Mouse (Mus musculus): ENCODE data around the gene Olfr1283. TPM values are rescaled to one million over a fixed set of nuclear protein-coding genes. Genes with fewer than 3 reads are reported as not detected.

Gene Olfr1283
- not detected in 2 replicates for polyA plus RNA-seq (2012; rRNA removed; ENCODE audit: low replicate concordance)

GRCm38 (mm10) chr2:111366490-111366889 lies at the start of gene Olfr1283:
Olfr1283 (plus strand) TSS chr2:111366790.

GRCm38 (mm10) chr2:111326220-111326619 lies 40.4 kb upstream of the Olfr1283 start, which contains the start of gene Olfr1281:
Olfr1281 (plus strand) TSS chr2:111326520.

GRCm38 (mm10) chr2:111335976-111336375 lies 30.6 kb upstream of the Olfr1283 start, which contains the start of gene Olfr1282:
Olfr1282 (minus strand) TSS chr2:111336076.

GRCm38 (mm10) chr2:111375222-111375621 lies 8.6 kb downstream of the Olfr1283 start, which contains the start of gene Olfr1284:
Olfr1284 (plus strand) TSS chr2:111375522.

Other genes with a start within 250 kb of the Olfr1283 start
- not detected in 2 replicates for gene Gm15130, start 213.9 kb upstream of the Olfr1283 start, polyA plus RNA-seq (2012; rRNA removed; ENCODE audit: low replicate concordance)
- not detected in 2 replicates for gene 4930430A15Rik, start 137.2 kb upstream of the Olfr1283 start, polyA plus RNA-seq (2012; rRNA removed; ENCODE audit: low replicate concordance)
- not detected in 2 replicates for gene Olfr1275, start 131.5 kb upstream of the Olfr1283 start, polyA plus RNA-seq (2012; rRNA removed; ENCODE audit: low replicate concordance)
- gene Olfr1276, start 112.3 kb upstream of the Olfr1283 start, polyA plus RNA-seq (2012; rRNA removed; ENCODE audit: low replicate concordance): not detected in 2 replicates
- gene Olfr1277, start 92.7 kb upstream of the Olfr1283 start, polyA plus RNA-seq (2012; rRNA removed; ENCODE audit: low replicate concordance): not detected in 2 replicates
- gene Olfr1278, start 76.7 kb upstream of the Olfr1283 start, polyA plus RNA-seq (2012; rRNA removed; ENCODE audit: low replicate concordance): not detected in 2 replicates
- gene Olfr1279, start 66.2 kb upstream of the Olfr1283 start, polyA plus RNA-seq (2012; rRNA removed; ENCODE audit: low replicate concordance): not detected in 2 replicates
- not detected in 2 replicates for gene Olfr1280, start 52.8 kb upstream of the Olfr1283 start, polyA plus RNA-seq (2012; rRNA removed; ENCODE audit: low replicate concordance)
- gene Olfr1281, start 40.3 kb upstream of the Olfr1283 start, polyA plus RNA-seq (2012; rRNA removed; ENCODE audit: low replicate concordance): not detected in 2 replicates
- gene Olfr1282, start 30.7 kb upstream of the Olfr1283 start, polyA plus RNA-seq (2012; rRNA removed; ENCODE audit: low replicate concordance): not detected in 2 replicates
- gene Olfr1284, start 8.7 kb downstream of the Olfr1283 start, polyA plus RNA-seq (2012; rRNA removed; ENCODE audit: low replicate concordance): not detected in 2 replicates
- not detected in 2 replicates for gene Olfr1286, start 56.3 kb downstream of the Olfr1283 start, polyA plus RNA-seq (2012; rRNA removed; ENCODE audit: low replicate concordance)
- gene Olfr1287, start 82.4 kb downstream of the Olfr1283 start, polyA plus RNA-seq (2012; rRNA removed; ENCODE audit: low replicate concordance): not detected in 2 replicates
- not detected in 2 replicates for gene Olfr1288, start 107.3 kb downstream of the Olfr1283 start, polyA plus RNA-seq (2012; rRNA removed; ENCODE audit: low replicate concordance)
- not detected in 2 replicates for gene Olfr1289, start 114.0 kb downstream of the Olfr1283 start, polyA plus RNA-seq (2012; rRNA removed; ENCODE audit: low replicate concordance)
- not detected in 2 replicates for gene Olfr1290, start 127.0 kb downstream of the Olfr1283 start, polyA plus RNA-seq (2012; rRNA removed; ENCODE audit: low replicate concordance)
- not detected in 2 replicates for gene Olfr1291-ps1, start 130.4 kb downstream of the Olfr1283 start, polyA plus RNA-seq (2012; rRNA removed; ENCODE audit: low replicate concordance)
- not detected in 2 replicates for gene Olfr1293-ps, start 158.4 kb downstream of the Olfr1283 start, polyA plus RNA-seq (2012; rRNA removed; ENCODE audit: low replicate concordance)
- not detected in 2 replicates for gene Olfr1294, start 173.5 kb downstream of the Olfr1283 start, polyA plus RNA-seq (2012; rRNA removed; ENCODE audit: low replicate concordance)
- not detected in 2 replicates for gene Olfr1295, start 202.9 kb downstream of the Olfr1283 start, polyA plus RNA-seq (2012; rRNA removed; ENCODE audit: low replicate concordance)

Data from duodenum, adult 2 months (tissue).